Comparison of ENCODE assay signal across 7 mouse cellular contexts in genomic region chr2:104591141-104591540, GRCm38 (mm10). TPM values are rescaled to one million over a fixed set of nuclear protein-coding genes. Genes with fewer than 3 reads are reported as not detected.
DNase-seq lines count a peak whose midpoint lies in the region; ATAC-seq lines count a peak whose summit lies in the region.

No protein-coding gene starts in this region.

- ATAC-seq in megakaryocyte, adult 5-6 weeks (ENCODE audit: poor library complexity, severe bottlenecking) = no peak
- no peak for ATAC-seq in embryonic facial prominence, embryonic 14.5 days (ENCODE audit: low read depth)
- no peak for ATAC-seq in limb, embryonic 12.5 days (ENCODE audit: insufficient number of reproducible peaks, insufficient read depth, low FRiP score, low TSS enrichment, low read depth)
- ATAC-seq in stomach, embryonic 15.5 days (ENCODE audit: insufficient read depth, low FRiP score, low read depth) = no peak

- peak overlapping the region; percentile 91 for H3K27ac ChIP-seq in embryonic facial prominence, embryonic 14.5 days (replicated peaks; ENCODE audit: low read depth, low read length)
- H3K27ac ChIP-seq in limb, embryonic 12.5 days = peak overlapping the region; percentile 87; the same call in 1 of the 2 replicates
- H3K27ac ChIP-seq in stomach, embryonic 15.5 days = peak overlapping the region; percentile 85

- peaks cover 12% of the 10 kb centered on the region for H3K36me3 ChIP-seq in megakaryocyte, embryonic 14.5 days (replicated peaks; ENCODE audit: low read length)
- H3K36me3 ChIP-seq in embryonic facial prominence, embryonic 14.5 days (ENCODE audit: control insufficient read depth, insufficient read depth, low read length) = no peaks in the 10 kb centered on the region
- no peaks in the 10 kb centered on the region for H3K36me3 ChIP-seq in limb, embryonic 12.5 days
- no peaks in the 10 kb centered on the region for H3K36me3 ChIP-seq in stomach, embryonic 15.5 days

- peak overlapping the region; percentile 100 for H3K4me3 ChIP-seq in megakaryocyte, embryonic 14.5 days (replicated peaks)
- H3K4me3 ChIP-seq in embryonic facial prominence, embryonic 14.5 days (ENCODE audit: low read depth, low read length) = peak overlapping the region; percentile 94
- peak overlapping the region; percentile 88 for H3K4me3 ChIP-seq in limb, embryonic 12.5 days (replicated peaks)
- H3K4me3 ChIP-seq in stomach, embryonic 15.5 days (replicated peaks) = peak overlapping the region; percentile 90

- H3K27me3 ChIP-seq in megakaryocyte, embryonic 14.5 days (replicated peaks) = no peaks in the 10 kb centered on the region
- no peaks in the 10 kb centered on the region for H3K27me3 ChIP-seq in embryonic facial prominence, embryonic 14.5 days (replicated peaks; ENCODE audit: control insufficient read depth, insufficient read depth, low read length)
- H3K27me3 ChIP-seq in limb, embryonic 12.5 days = no peaks in the 10 kb centered on the region
- no peaks in the 10 kb centered on the region for H3K27me3 ChIP-seq in stomach, embryonic 15.5 days (replicated peaks)

- peak overlapping the region; percentile 71 for H3K4me2 ChIP-seq in embryonic facial prominence, embryonic 14.5 days (ENCODE audit: low read depth, low read length)
- H3K4me2 ChIP-seq in limb, embryonic 12.5 days = peak overlapping the region; percentile 70
- H3K4me2 ChIP-seq in stomach, embryonic 15.5 days = peak overlapping the region; percentile 60

- DNase-seq in embryonic facial prominence, embryonic 14.5 days (ENCODE audit: low spot score) = no peak
- no peak for DNase-seq in right cerebral cortex, postnatal 14 days
- no peak for DNase-seq in spleen, postnatal 36 days (ENCODE audit: low spot score in 2 of 2)

- WGBS in embryonic facial prominence, embryonic 14.5 days = 0% methylated on average over 6 of the region's 6 CpGs
- WGBS in limb, embryonic 12.5 days = under 1% methylated on average over 6 of the region's 6 CpGs
- 1% methylated on average over 6 of the region's 6 CpGs for WGBS in stomach, embryonic 15.5 days

- H3K4me1 ChIP-seq in megakaryocyte, embryonic 14.5 days = peaks cover 41% of the 10 kb centered on the region
- H3K4me1 ChIP-seq in embryonic facial prominence, embryonic 14.5 days (ENCODE audit: control insufficient read depth, insufficient read depth, low read length) = peaks cover 13% of the 10 kb centered on the region
- H3K4me1 ChIP-seq in limb, embryonic 12.5 days (replicated peaks) = peaks cover 8% of the 10 kb centered on the region
- H3K4me1 ChIP-seq in stomach, embryonic 15.5 days = no peaks in the 10 kb centered on the region

- peak overlapping the region; percentile 97 for H3K9ac ChIP-seq in embryonic facial prominence, embryonic 14.5 days (ENCODE audit: low read depth, low read length)
- peak overlapping the region; percentile 91 for H3K9ac ChIP-seq in limb, embryonic 12.5 days (replicated peaks)
- H3K9ac ChIP-seq in stomach, embryonic 15.5 days = peak overlapping the region; percentile 77

- no peaks in the 10 kb centered on the region for H3K9me3 ChIP-seq in megakaryocyte, embryonic 14.5 days
- no peaks in the 10 kb centered on the region for H3K9me3 ChIP-seq in embryonic facial prominence, embryonic 14.5 days (ENCODE audit: control insufficient read depth, low read length)
- no peaks in the 10 kb centered on the region for H3K9me3 ChIP-seq in limb, embryonic 12.5 days
- no peaks in the 10 kb centered on the region for H3K9me3 ChIP-seq in stomach, embryonic 15.5 days

RNA-seq across cellular contexts. Expression of gene Cstf3, which starts 0.8 kb away (rescaled TPM):
- polyA plus RNA-seq in megakaryocyte, embryonic 14.5 days (2012; ENCODE audit: insufficient read depth, low replicate concordance) = 1.6 and 7.2 TPM in 2 replicates
- total RNA-seq in megakaryocyte, adult 5-6 weeks (2015) = 32.8 and 34.0 TPM in 2 replicates
- total RNA-seq in megakaryocyte, adult 5-6 weeks (2017) = 16.0 and 21.5 TPM in 2 replicates
- polyA plus RNA-seq in embryonic facial prominence, embryonic 14.5 days (2014; fragmentation: Nextera tagmentation; extraction: Ambion mirVana) = 47.3 and 54.7 TPM in 2 replicates
- polyA plus RNA-seq in limb, embryonic 12.5 days (2016; fragmentation: Nextera tagmentation; extraction: Ambion mirVana) = 100 and 107 TPM in 2 replicates
- 63.1 and 66.8 TPM in 2 replicates for polyA plus RNA-seq in stomach, embryonic 15.5 days (2015; fragmentation: Nextera tagmentation; extraction: Ambion mirVana)
